Mouse (Mus musculus): ENCODE data around the gene Foxc2. TPM values are rescaled to one million over a fixed set of nuclear protein-coding genes. Genes with fewer than 3 reads are reported as not detected.

Foxc2 gene
- total RNA-seq, 2 experiments from 2014 or later: 0.95 to 1.6 TPM

GRCm38 (mm10) chr8:121085561-121085960 lies 30.4 kb upstream of the Foxc2 start:
- DNase-seq (ENCODE audit: low spot score in 2 of 2): no peak

- no peak for DNase-seq (ENCODE audit: low spot score in 2 of 2)
Measured at GRCm38 (mm10) chr8:121086004-121086900, 29.7 kb upstream of the Foxc2 start.

GRCm38 (mm10) chr8:121088281-121088680 lies 27.7 kb upstream of the Foxc2 start:
- no peak for DNase-seq (ENCODE audit: low spot score in 2 of 2)

- DNase-seq (ENCODE audit: low spot score in 2 of 2): no peak
Measured at GRCm38 (mm10) chr8:121088871-121089630, 26.9 kb upstream of the Foxc2 start.

GRCm38 (mm10) chr8:121089631-121090380 lies 26.2 kb upstream of the Foxc2 start:
- DNase-seq (ENCODE audit: low spot score in 2 of 2): no peak

- no peak for DNase-seq (ENCODE audit: low spot score in 2 of 2)
Measured at GRCm38 (mm10) chr8:121090716-121091115, 25.3 kb upstream of the Foxc2 start.

GRCm38 (mm10) chr8:121092141-121092540 lies 23.8 kb upstream of the Foxc2 start:
- no peak for DNase-seq (ENCODE audit: low spot score in 2 of 2)

- peak; percentile 78 to 86 for DNase-seq (ENCODE audit: low spot score in 2 of 2)
Measured at GRCm38 (mm10) chr8:121092627-121093026, 23.3 kb upstream of the Foxc2 start.

- DNase-seq (ENCODE audit: low spot score in 2 of 2): no peak
Measured at GRCm38 (mm10) chr8:121093496-121093895, 22.5 kb upstream of the Foxc2 start.

- DNase-seq (ENCODE audit: low spot score in 2 of 2): peak; percentile 75 to 78
Measured at GRCm38 (mm10) chr8:121104049-121104818, 11.7 kb upstream of the Foxc2 start.

- peak; percentile 99 for DNase-seq (ENCODE audit: low spot score in 2 of 2)
Measured at GRCm38 (mm10) chr8:121107668-121108656, 8.0 kb upstream of the Foxc2 start, which contains the start of gene Mthfsd. Mthfsd (minus strand) TSS chr8:121108392.

GRCm38 (mm10) chr8:121108657-121109056 lies 7.3 kb upstream of the Foxc2 start:
- no peak for DNase-seq (ENCODE audit: low spot score in 2 of 2)

GRCm38 (mm10) chr8:121111145-121111907 lies 4.6 kb upstream of the Foxc2 start:
- no peak for DNase-seq (ENCODE audit: low spot score in 2 of 2)

- DNase-seq (ENCODE audit: low spot score in 2 of 2): peak; percentile 96 to 97
Measured at GRCm38 (mm10) chr8:121113261-121113660, 2.7 kb upstream of the Foxc2 start.

- no peak for DNase-seq (ENCODE audit: low spot score in 2 of 2)
Measured at GRCm38 (mm10) chr8:121115136-121115535, 835 bp upstream of the Foxc2 start.

GRCm38 (mm10) chr8:121116591-121117185 lies 717 bp downstream of the Foxc2 start:
- no peak for DNase-seq (ENCODE audit: low spot score in 2 of 2)

GRCm38 (mm10) chr8:121117186-121117651 lies 1.2 kb downstream of the Foxc2 start:
- no peak for DNase-seq (ENCODE audit: low spot score in 2 of 2)

- DNase-seq (ENCODE audit: low spot score in 2 of 2): no peak
Measured at GRCm38 (mm10) chr8:121117906-121118305, 1.9 kb downstream of the Foxc2 start.

Measured in layer of hippocampus, postnatal 14 days (tissue).